Mouse (Mus musculus) forebrain, postnatal 0 days (tissue): Measurements from ENCODE around the gene Pdzd2. TPM values are rescaled to one million over a fixed set of nuclear protein-coding genes. Genes with fewer than 3 reads are reported as not detected.
A peak's percentile ranks its signal among the peaks of the same experiment; 100 is the strongest.

Source experiments
- ATAC-seq: fragments of 200-750 bp; cut with Nextera tagmentation; 2 replicates; pipeline ENCODE4 v1.8.0; 2017; ENCODE audit warnings: mild to moderate bottlenecking, moderate library complexity
- DNase-seq: peaks from one replicate; pipeline ENCODE4 v3.0.0-alpha.2; 2015
- H3K27ac ChIP-seq: fragments of 300-500 bp; sonication (generic); 2 replicates; pipeline ENCODE4 v1.5.1; 2014; ENCODE audit warnings: low read depth, mild to moderate bottlenecking, antibody characterized with exemption, low read length, moderate library complexity, mixed read lengths
- H3K27me3 ChIP-seq: fragments of 300-500 bp; sonication (generic); 2 replicates; pipeline ENCODE4 v1.6.1; 2014; ENCODE audit warnings: mild to moderate bottlenecking, low read length, mixed read lengths; ENCODE audit not compliant: insufficient read depth
- H3K36me3 ChIP-seq: fragments of 300-500 bp; sonication (generic); 2 replicates; pipeline ENCODE4 v1.6.1; 2014; ENCODE audit warnings: mild to moderate bottlenecking, moderate library complexity; ENCODE audit not compliant: insufficient read depth
- H3K4me1 ChIP-seq: fragments of 300-500 bp; sonication (generic); 2 replicates; pipeline ENCODE4 v1.6.1; 2014; ENCODE audit warnings: antibody characterized with exemption; ENCODE audit not compliant: insufficient read depth
- H3K4me2 ChIP-seq: fragments of 300-500 bp; sonication (generic); 2 replicates; pipeline ENCODE4 v1.6.1; 2014; ENCODE audit warnings: low read depth, mild to moderate bottlenecking, moderate library complexity
- H3K4me3 ChIP-seq: fragments of 300-500 bp; sonication (generic); 2 replicates; pipeline ENCODE4 v1.5.1; 2014; ENCODE audit warnings: low read depth, low read length, mixed read lengths
- H3K9ac ChIP-seq: fragments of 300-500 bp; sonication (generic); 2 replicates; pipeline ENCODE4 v1.6.1; 2014; ENCODE audit warnings: mild to moderate bottlenecking
- H3K9me3 ChIP-seq: fragments of 300-500 bp; sonication (generic); 2 replicates; pipeline ENCODE4 v1.6.1; 2016; ENCODE audit warnings: low read length
- CTCF ChIP-seq: sonication (generic); IDR thresholded peaks from 2 replicates; pipeline ENCODE4 v1.5.1; 2016; ENCODE audit warnings: antibody characterized with exemption, control low read depth, low read depth
- WGBS: fragments of 180-500 bp; shearing (Covaris S2); extraction: QIAGEN DNeasy Blood & Tissue Kit; methylation state at CpG from one replicate; pipeline ENCODE4 v1.1.7; 2014; 5-methylcytosine and 5-hydroxymethylcytosine counted together
- polyA plus RNA-seq: library from polyadenylated mRNA; unstranded; fragments of >200 nt; fragmentation: Nextera tagmentation; extraction: Ambion mirVana; gene quantifications from 2 replicates; pipeline ENCODE4 v1.2.1, GENCODE M21; 2015
- total RNA-seq: library from RNA; depleted of rRNA; stranded (reverse); fragments of >200 nt; gene quantifications from 2 replicates; pipeline ENCODE4 v1.2.3, GENCODE M21; 2014

Gene Pdzd2
- total and polyA plus RNA-seq, 2 experiments from 2014 or later, result 9.4 to 18.9 TPM

- no peak overlapping the region for H3K9ac ChIP-seq
- no peaks in the 10 kb centered on the region for H3K27me3 ChIP-seq
- 87% methylated on average over 4 of the region's 4 CpGs for WGBS
- H3K4me2 ChIP-seq, result no peak overlapping the region
- ATAC-seq (no peak), DNase-seq (no peak)
- no peak for TF ChIP-seq CTCF
- H3K4me3 ChIP-seq, result no peak overlapping the region
- no peaks in the 10 kb centered on the region for H3K36me3 ChIP-seq
- H3K4me1 ChIP-seq, result no peaks in the 10 kb centered on the region
- no peak overlapping the region for H3K27ac ChIP-seq
- H3K9me3 ChIP-seq, result no peaks in the 10 kb centered on the region
Measured at GRCm38 (mm10) chr15:12571168-12571567, 168.6 kb downstream of the Pdzd2 start.

DNA sequence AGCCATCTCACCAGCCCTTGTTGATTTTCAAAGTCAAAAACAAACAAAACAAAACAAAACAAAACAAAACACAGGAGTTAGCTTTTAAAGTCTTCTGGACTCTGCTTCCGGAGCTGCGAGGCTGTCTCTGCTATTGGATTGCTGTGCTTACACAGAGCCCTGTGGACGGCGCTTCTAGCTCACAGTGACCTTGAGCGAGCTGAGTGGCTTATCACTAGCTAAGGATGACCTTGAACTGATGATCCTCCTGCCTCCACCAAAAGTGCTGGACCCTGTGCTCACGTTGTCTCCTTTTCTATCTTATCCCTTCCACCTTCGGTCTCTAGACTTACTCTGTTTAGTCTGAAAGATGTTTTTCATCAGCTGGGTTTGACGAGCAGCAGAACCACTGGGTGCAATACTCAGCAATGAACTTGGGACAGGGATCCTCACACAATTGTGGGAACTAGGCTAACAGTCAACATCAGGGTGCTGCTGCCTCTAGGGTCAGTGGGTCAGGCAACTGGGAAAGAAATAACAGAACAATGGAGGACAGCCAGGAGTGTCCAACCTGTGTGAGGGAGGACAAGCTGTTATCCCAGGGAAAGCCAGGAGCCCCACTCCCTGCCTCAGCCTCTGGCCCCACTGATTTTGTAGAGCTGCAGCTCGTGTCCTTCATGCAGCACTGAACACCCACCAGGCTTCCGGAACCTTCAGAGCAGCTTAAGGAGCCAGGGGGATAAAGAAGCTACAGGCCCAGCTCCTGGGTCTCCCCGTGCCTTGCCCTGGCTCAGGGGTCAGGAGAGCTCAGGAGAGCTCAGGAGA, 172.9 kb downstream of the Pdzd2 start:
- WGBS, result 89% methylated on average over 11 of the region's 11 CpGs
- ATAC-seq (no peak), DNase-seq (no peak)
- Histone ChIP-seq H3K27ac (no peak overlapping the region), H3K4me3 (no peak overlapping the region), H3K4me1 (no peaks in the 10 kb centered on the region), H3K4me2 (no peak overlapping the region), H3K36me3 (no peaks in the 10 kb centered on the region), H3K9ac (no peak overlapping the region), H3K9me3 (no peaks in the 10 kb centered on the region), H3K27me3 (no peaks in the 10 kb centered on the region)
- TF ChIP-seq CTCF, result no peak

GRCm38 (mm10) chr15:12565281-12565680, 174.4 kb downstream of the Pdzd2 start:
- Histone ChIP-seq H3K4me2 (no peak overlapping the region), H3K27ac (no peak overlapping the region), H3K27me3 (no peaks in the 10 kb centered on the region), H3K36me3 (no peaks in the 10 kb centered on the region), H3K4me3 (no peak overlapping the region), H3K9ac (no peak overlapping the region), H3K9me3 (no peaks in the 10 kb centered on the region), H3K4me1 (no peaks in the 10 kb centered on the region)
- WGBS, result 89% methylated on average over 8 of the region's 8 CpGs
- no peak for ATAC-seq
- no peak for TF ChIP-seq CTCF
- no peak for DNase-seq

DNA sequence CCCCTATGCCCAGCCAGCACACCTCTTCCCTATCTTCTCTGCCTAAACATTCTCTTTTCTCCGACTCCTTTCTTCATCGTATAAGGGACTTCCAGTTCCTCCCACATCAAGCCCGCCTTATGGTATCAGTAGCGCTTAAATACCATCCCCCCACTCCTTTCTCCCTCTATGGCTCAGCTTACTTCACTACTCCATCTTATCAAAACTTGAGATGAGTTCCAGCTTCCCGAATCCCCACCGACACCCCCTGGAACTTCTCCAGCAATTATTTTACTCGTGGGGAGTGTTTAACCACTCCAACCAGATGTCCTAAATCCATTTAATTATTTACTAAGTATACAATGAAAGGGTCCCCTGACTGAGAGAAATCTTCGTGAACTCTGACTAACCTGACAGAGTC, 179.2 kb downstream of the Pdzd2 start:
- Histone ChIP-seq H3K9me3 (no peaks in the 10 kb centered on the region), H3K4me3 (no peak overlapping the region), H3K36me3 (no peaks in the 10 kb centered on the region), H3K27me3 (no peaks in the 10 kb centered on the region), H3K9ac (no peak overlapping the region), H3K27ac (no peak overlapping the region), H3K4me2 (no peak overlapping the region), H3K4me1 (no peaks in the 10 kb centered on the region)
- WGBS, result 63% methylated on average over 8 of the region's 8 CpGs
- TF ChIP-seq CTCF, result no peak
- ATAC-seq, result no peak
- no peak for DNase-seq

GRCm38 (mm10) chr15:12557663-12558436, 181.9 kb downstream of the Pdzd2 start:
- Histone ChIP-seq H3K9me3 (no peaks in the 10 kb centered on the region), H3K9ac (no peak overlapping the region), H3K4me1 (no peaks in the 10 kb centered on the region), H3K27me3 (no peaks in the 10 kb centered on the region), H3K27ac (no peak overlapping the region), H3K4me2 (no peak overlapping the region), H3K4me3 (no peak overlapping the region), H3K36me3 (no peaks in the 10 kb centered on the region)
- TF ChIP-seq CTCF, result no peak
- DNase-seq, result no peak
- ATAC-seq, result no peak
- WGBS, result 90% methylated on average over 11 of the region's 11 CpGs

GRCm38 (mm10) chr15:12553211-12553610, 186.5 kb downstream of the Pdzd2 start:
- TF ChIP-seq CTCF, result no peak
- Histone ChIP-seq H3K9me3 (no peaks in the 10 kb centered on the region), H3K4me2 (no peak overlapping the region), H3K27ac (no peak overlapping the region), H3K36me3 (no peaks in the 10 kb centered on the region), H3K4me3 (no peak overlapping the region), H3K27me3 (no peaks in the 10 kb centered on the region), H3K9ac (no peak overlapping the region), H3K4me1 (peaks cover 6% of the 10 kb centered on the region)
- DNase-seq (no peak), ATAC-seq (no peak)
- 76% methylated on average over 3 of the region's 3 CpGs for WGBS

DNA sequence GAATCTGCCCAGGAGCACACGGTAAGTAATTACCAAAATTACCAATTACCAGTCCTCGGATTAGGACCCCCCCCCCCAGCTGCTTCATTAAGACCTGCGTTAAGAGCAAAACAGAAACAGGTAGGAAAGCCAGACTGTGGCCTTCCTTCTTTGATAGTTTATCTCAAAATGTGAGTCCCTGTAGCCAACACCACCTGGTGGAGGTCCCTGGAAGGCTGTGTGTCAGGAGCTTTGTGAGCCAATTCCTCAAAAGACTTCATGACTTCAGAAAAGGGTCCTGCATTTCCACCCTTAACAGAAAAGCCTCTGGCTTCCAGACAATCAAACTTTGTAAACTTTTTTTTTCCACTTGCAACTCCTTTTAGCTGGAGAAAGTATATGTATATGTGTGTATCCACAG, 188.8 kb downstream of the Pdzd2 start:
- no peak for ATAC-seq
- peaks cover 6% of the 10 kb centered on the region for H3K4me1 ChIP-seq
- H3K36me3 ChIP-seq, result no peaks in the 10 kb centered on the region
- no peak overlapping the region for H3K4me2 ChIP-seq
- 14% methylated on average over 3 of the region's 3 CpGs for WGBS
- H3K4me3 ChIP-seq, result no peak overlapping the region
- no peaks in the 10 kb centered on the region for H3K27me3 ChIP-seq
- H3K27ac ChIP-seq, result no peak overlapping the region
- H3K9ac ChIP-seq, result no peak overlapping the region
- peak; percentile 44 for TF ChIP-seq CTCF
- peak; percentile 6 for DNase-seq
- no peaks in the 10 kb centered on the region for H3K9me3 ChIP-seq
